Mouse (Mus musculus) heart, adult 8-10 months (tissue): ENCODE measurements around the gene Gbp4. TPM values are rescaled to one million over a fixed set of nuclear protein-coding genes. Genes with fewer than 3 reads are reported as not detected.

Experiments
- total RNA-seq, 4 experiments: library from RNA; stranded (reverse); gene quantifications; 2 replicates each; pipeline ENCODE4 v1.2.4; 2022

Gene Gbp4
- total RNA-seq, 4 experiments from 2014 or later = 4.1 to 6.9 (median 5.7) TPM

Other genes starting within 250 kb of the Gbp4 start
- under 1 TPM; 0.09 to 0.35 (median 0.22) TPM for gene Abcg3, start 156.9 kb downstream of the Gbp4 start, total RNA-seq
- 1 to 10 TPM; 6.5 to 9.4 (median 7.4) TPM for gene Gbp9, start within 50 bp of the Gbp4 start, total RNA-seq
- gene Gbp8, start within 50 bp of the Gbp4 start, total RNA-seq = under 1 TPM in 3 of 4 experiments, not detected in 1; 0.23 to 0.72 (median 0.47) TPM
- 1 to 10 TPM in 2 of 4 experiments, under 1 TPM in 2; 0.22 to 3.6 (median 0.87) TPM for gene Gbp10, start 99.9 kb upstream of the Gbp4 start, total RNA-seq
- 1 to 10 TPM in 1 of 4 experiments, under 1 TPM in 2, not detected in 1; 0.31 to 3.6 (median 0.71) TPM for gene Gm43302, start 154.1 kb upstream of the Gbp4 start, total RNA-seq
- 10 to 100 TPM in 3 of 4 experiments, 1 to 10 TPM in 1; 8.9 to 41.6 (median 17.9) TPM for gene Gbp6, start 154.1 kb upstream of the Gbp4 start, total RNA-seq